Mouse (Mus musculus) layer of hippocampus, adult 18-20 months (tissue): ENCODE results near the gene Tgtp2. TPM values are rescaled to one million over a fixed set of nuclear protein-coding genes. Genes with fewer than 3 reads are reported as not detected.

ENCODE experiments used
- total RNA-seq, 2 experiments: library from RNA; stranded (reverse); gene quantifications; 2 replicates each; pipeline ENCODE4 v1.2.3; 2021

The Tgtp2 gene
- total RNA-seq, 2 experiments from 2014 or later = not detected

Other genes starting within 250 kb of the Tgtp2 start
- gene Trim41, start 246.9 kb downstream of the Tgtp2 start, total RNA-seq = 10 to 100 TPM; 58.1 to 62.3 TPM
- 1 to 10 TPM; 1.9 to 2.4 TPM for gene Trim7, start 238.1 kb downstream of the Tgtp2 start, total RNA-seq
- gene Gm12184, start 237.6 kb downstream of the Tgtp2 start, total RNA-seq = 1 to 10 TPM in 1 of 2 experiments, under 1 TPM in 1; 0.38 to 1.1 TPM
- gene Irgm1, start 192.5 kb downstream of the Tgtp2 start, total RNA-seq = 1 to 10 TPM; 5.6 to 5.8 TPM
- gene Gm5431, start 162.0 kb downstream of the Tgtp2 start, total RNA-seq = under 1 TPM in 1 of 2 experiments, not detected in 1; 0.23 TPM
- gene Psme2b, start 118.0 kb downstream of the Tgtp2 start, total RNA-seq = 1 to 10 TPM in 1 of 2 experiments, under 1 TPM in 1; 0.84 to 1.7 TPM
- gene Olfr56, start 85.3 kb downstream of the Tgtp2 start, total RNA-seq = not detected
- under 1 TPM; 0.96 to 0.99 TPM for gene 9930111J21Rik1, start 84.8 kb downstream of the Tgtp2 start, total RNA-seq
- under 1 TPM; 0.12 to 0.18 TPM for gene Gm12185, start 72.0 kb downstream of the Tgtp2 start, total RNA-seq
- 1 to 10 TPM in 1 of 2 experiments, under 1 TPM in 1; 0.22 to 1.1 TPM for gene Tgtp1, start 70.0 kb downstream of the Tgtp2 start, total RNA-seq
- gene 9930111J21Rik2, start 13.0 kb downstream of the Tgtp2 start, total RNA-seq = 1 to 10 TPM; 1.1 to 1.4 TPM
- under 1 TPM; 0.40 to 0.51 TPM for gene Ifi47, start 12.4 kb upstream of the Tgtp2 start, total RNA-seq
- not detected for gene Olfr1396, start 50.7 kb upstream of the Tgtp2 start, total RNA-seq
- gene Olfr1395, start 78.1 kb upstream of the Tgtp2 start, total RNA-seq = not detected
- gene Olfr1394, start 90.2 kb upstream of the Tgtp2 start, total RNA-seq = not detected
- gene Btnl9, start 123.0 kb upstream of the Tgtp2 start, total RNA-seq = not detected
- gene Zfp62, start 139.1 kb upstream of the Tgtp2 start, total RNA-seq = 10 to 100 TPM; 48.6 to 49.6 TPM
- gene Mgat1, start 180.0 kb upstream of the Tgtp2 start, total RNA-seq = 10 to 100 TPM; 56.0 to 60.7 TPM
- not detected for gene Olfr1393, start 214.1 kb upstream of the Tgtp2 start, total RNA-seq
- gene Olfr1392, start 221.1 kb upstream of the Tgtp2 start, total RNA-seq = under 1 TPM in 1 of 2 experiments, not detected in 1; 0.10 TPM
- gene Olfr10, start 240.5 kb upstream of the Tgtp2 start, total RNA-seq = not detected